ENCODE assay signal across 8 mouse cellular contexts in the genomic region with DNA sequence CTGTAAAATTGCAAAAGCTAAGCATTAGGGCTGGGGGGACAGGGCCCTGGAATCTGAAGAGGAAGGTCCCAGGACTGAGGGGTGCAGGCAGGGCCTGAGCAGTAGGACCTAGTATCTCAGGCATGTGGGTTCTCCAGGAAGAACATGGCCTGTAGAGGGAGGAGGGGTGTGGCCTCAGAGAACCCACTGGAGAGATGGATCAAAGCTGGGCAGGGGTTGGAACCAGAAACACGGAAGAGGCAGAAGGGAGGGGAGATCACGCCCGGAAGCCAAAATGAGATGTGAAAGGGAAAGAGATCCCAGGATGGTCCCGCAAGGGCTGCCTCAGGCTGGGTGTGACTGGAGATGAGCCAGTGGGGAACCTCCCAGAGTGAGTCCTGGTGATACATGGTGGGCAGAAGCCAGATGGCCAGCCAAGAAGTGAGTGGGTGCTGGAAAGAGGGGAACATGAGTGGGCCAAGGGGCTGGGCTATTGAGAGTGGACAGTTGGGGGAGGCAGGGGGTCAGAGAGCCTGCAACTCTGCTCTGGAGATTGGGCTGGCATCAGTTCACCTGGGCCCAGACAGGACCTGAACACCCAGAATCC.
DNase-seq lines count a peak whose midpoint lies in the region; ATAC-seq and TF ChIP-seq lines count a peak whose summit lies in the region.

No protein-coding gene starts in this region.

- 0 out of 2 replicates have a peak overlapping the region, but pooled peaks have one; percentile 44 for H3K27ac ChIP-seq in hindbrain, embryonic 13.5 days
- no peak overlapping the region for H3K27ac ChIP-seq in hindbrain, postnatal 0 days
- H3K27ac ChIP-seq in forebrain, embryonic 13.5 days = peak overlapping the region; percentile 64
- peak overlapping the region; percentile 14; the same call in 1 of the 2 replicates for H3K27ac ChIP-seq in lung, postnatal 0 days (ENCODE audit: low read length)

- 73% methylated on average over 4 of the region's 4 CpGs for whole genome bisulfite sequencing in hindbrain, embryonic 13.5 days
- 68% methylated on average over 4 of the region's 4 CpGs for WGBS in hindbrain, postnatal 0 days
- 75% methylated on average over 4 of the region's 4 CpGs for WGBS in forebrain, embryonic 13.5 days
- WGBS in lung, postnatal 0 days = 44% methylated on average over 4 of the region's 4 CpGs

- no peak for TF ChIP-seq EP300 in lung, postnatal 0 days (IDR thresholded peaks at IDR 0.05)

- TF ChIP-seq CTCF in hindbrain, postnatal 0 days (IDR thresholded peaks at IDR 0.05; ENCODE audit: low read depth) = no peak; the same call in 1 of the 2 replicates
- TF ChIP-seq CTCF in G1E (IDR thresholded peaks at IDR 0.05; ENCODE audit: low read depth, low read length) = no peak
- TF ChIP-seq CTCF in lung, postnatal 0 days (IDR thresholded peaks at IDR 0.05) = peak; percentile 49

- H3K27me3 ChIP-seq in hindbrain, embryonic 13.5 days = no peaks in the 10 kb centered on the region
- no peaks in the 10 kb centered on the region for H3K27me3 ChIP-seq in hindbrain, postnatal 0 days (ENCODE audit: insufficient read depth, low read length)
- no peaks in the 10 kb centered on the region for H3K27me3 ChIP-seq in G1E (ENCODE audit: insufficient read depth, low read length)
- H3K27me3 ChIP-seq in forebrain, embryonic 13.5 days = no peaks in the 10 kb centered on the region
- no peaks in the 10 kb centered on the region for H3K27me3 ChIP-seq in lung, postnatal 0 days (replicated peaks; ENCODE audit: insufficient read depth, low read length)

- DNase-seq in hindbrain, postnatal 0 days (ENCODE audit: low spot score) = no peak
- no peak for DNase-seq in G1E (ENCODE audit: low spot score)
- DNase-seq in lung, postnatal 0 days (ENCODE audit: low spot score) = peak; percentile 45
- no peak for DNase-seq in ovary, postnatal 36 days (ENCODE audit: low spot score)
- no peak for DNase-seq in adrenal gland, postnatal 36 days
- DNase-seq in natural killer cell, adult 2 months (ENCODE audit: low spot score in 2 of 2) = no peak

- H3K4me1 ChIP-seq in hindbrain, embryonic 13.5 days (replicated peaks) = peaks cover 53% of the 10 kb centered on the region
- H3K4me1 ChIP-seq in hindbrain, postnatal 0 days (ENCODE audit: insufficient read depth, low read length) = peaks cover 24% of the 10 kb centered on the region
- peaks cover 98% of the 10 kb centered on the region for H3K4me1 ChIP-seq in G1E (ENCODE audit: insufficient read depth, low read depth, low read length)
- peaks cover 55% of the 10 kb centered on the region for H3K4me1 ChIP-seq in forebrain, embryonic 13.5 days
- H3K4me1 ChIP-seq in lung, postnatal 0 days (ENCODE audit: insufficient read depth, low read depth, low read length) = peaks cover 9% of the 10 kb centered on the region; the same call in 1 of the 2 replicates

- H3K9ac ChIP-seq in hindbrain, embryonic 13.5 days = no peak overlapping the region
- H3K9ac ChIP-seq in hindbrain, postnatal 0 days (replicated peaks; ENCODE audit: low read length) = no peak overlapping the region
- no peak overlapping the region for H3K9ac ChIP-seq in forebrain, embryonic 13.5 days
- H3K9ac ChIP-seq in lung, postnatal 0 days (replicated peaks; ENCODE audit: low read depth) = no peak overlapping the region

- no peaks in the 10 kb centered on the region for H3K9me3 ChIP-seq in hindbrain, embryonic 13.5 days
- no peaks in the 10 kb centered on the region for H3K9me3 ChIP-seq in hindbrain, postnatal 0 days (ENCODE audit: low read length)
- no peaks in the 10 kb centered on the region for H3K9me3 ChIP-seq in G1E (replicated peaks)
- H3K9me3 ChIP-seq in forebrain, embryonic 13.5 days (replicated peaks) = no peaks in the 10 kb centered on the region
- H3K9me3 ChIP-seq in lung, postnatal 0 days (ENCODE audit: low read length) = no peaks in the 10 kb centered on the region

- ATAC-seq in hindbrain, embryonic 13.5 days (ENCODE audit: low FRiP score) = no peak
- no peak for ATAC-seq in hindbrain, postnatal 0 days
- ATAC-seq in G1E (ENCODE audit: extremely low read depth, insufficient number of reproducible peaks, low FRiP score, poor library complexity, severe bottlenecking) = 0 out of 2 replicates have a peak, but pooled peaks have one; percentile 15
- no peak for ATAC-seq in forebrain, embryonic 13.5 days
- peak; percentile 20 for ATAC-seq in lung, postnatal 0 days

- H3K36me3 ChIP-seq in hindbrain, embryonic 13.5 days = no peaks in the 10 kb centered on the region
- H3K36me3 ChIP-seq in hindbrain, postnatal 0 days (ENCODE audit: insufficient read depth, low read length) = no peaks in the 10 kb centered on the region
- peaks cover 43% of the 10 kb centered on the region for H3K36me3 ChIP-seq in G1E (replicated peaks)
- no peaks in the 10 kb centered on the region for H3K36me3 ChIP-seq in forebrain, embryonic 13.5 days (ENCODE audit: poor library complexity, severe bottlenecking)
- H3K36me3 ChIP-seq in lung, postnatal 0 days (ENCODE audit: insufficient read depth, low read length) = no peaks in the 10 kb centered on the region

- no peak overlapping the region for H3K4me3 ChIP-seq in hindbrain, embryonic 13.5 days
- H3K4me3 ChIP-seq in hindbrain, postnatal 0 days (ENCODE audit: low read length) = no peak overlapping the region
- peak overlapping the region; percentile 70 for H3K4me3 ChIP-seq in G1E (ENCODE audit: low read depth, low read length)
- H3K4me3 ChIP-seq in forebrain, embryonic 13.5 days = no peak overlapping the region
- H3K4me3 ChIP-seq in lung, postnatal 0 days (ENCODE audit: low read depth, low read length) = no peak overlapping the region

- H3K4me2 ChIP-seq in hindbrain, embryonic 13.5 days = no peak overlapping the region
- no peak overlapping the region for H3K4me2 ChIP-seq in hindbrain, postnatal 0 days (ENCODE audit: low read depth, low read length)
- H3K4me2 ChIP-seq in forebrain, embryonic 13.5 days = no peak overlapping the region
- H3K4me2 ChIP-seq in lung, postnatal 0 days (replicated peaks; ENCODE audit: low read depth, low read length) = no peak overlapping the region

Comparison
In these comparisons a context has a peak if more than half of its experiments do, and no peak if none do; other contexts are left out.
1. ATAC-seq: peak in G1E (single experiment) and lung, postnatal 0 days (single experiment); none in hindbrain, embryonic 13.5 days (single experiment), hindbrain, postnatal 0 days (single experiment) and forebrain, embryonic 13.5 days (single experiment).